Mouse (Mus musculus) layer of hippocampus, postnatal 10 days (tissue): Measurements from ENCODE around the gene Psmd3. TPM values are rescaled to one million over a fixed set of nuclear protein-coding genes. Genes with fewer than 3 reads are reported as not detected.

Experiments
- DNase-seq, 2 experiments: peaks; one replicate each; pipeline ENCODE4 v3.0.0; 2021; ENCODE audit warnings: low spot score in 2 of 2
- total RNA-seq, 2 experiments: library from RNA; stranded (reverse); gene quantifications; 2 replicates each; pipeline ENCODE4 v1.2.3; 2021

Gene Psmd3
- total RNA-seq, 2 experiments from 2014 or later = 127 to 130 TPM

- DNase-seq = peak; percentile 61 to 71
Measured at GRCm38 (mm10) chr11:98743655-98744345, 61.4 kb downstream of the Psmd3 start.

DNA sequence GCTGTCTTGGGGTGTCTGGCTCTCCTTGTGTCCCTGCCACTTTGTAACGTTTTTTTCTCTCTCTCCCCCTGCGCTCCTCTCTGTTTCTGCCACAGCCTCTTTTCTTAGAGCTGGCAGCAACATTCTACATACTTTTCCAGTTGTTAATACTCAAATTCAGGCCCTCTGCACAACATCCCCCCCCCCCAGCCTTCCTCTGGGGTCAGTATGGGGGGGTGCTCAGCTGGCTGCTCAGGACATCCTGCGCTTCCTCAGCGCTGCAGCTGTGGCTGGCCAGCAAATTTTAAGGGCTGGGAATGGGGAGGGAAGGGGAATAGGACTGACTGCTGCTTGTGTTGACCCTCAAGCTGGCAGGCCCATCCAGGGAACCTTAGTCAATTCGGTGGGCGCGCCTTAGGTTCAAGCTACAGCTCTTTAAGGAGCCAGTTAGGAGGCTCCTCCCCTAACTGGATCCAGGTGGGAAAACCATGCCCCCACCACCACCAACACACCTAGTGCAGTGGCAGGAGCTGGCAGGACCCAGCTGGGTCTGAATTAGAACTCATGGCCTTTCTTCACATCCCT lies 62.2 kb downstream of the Psmd3 start:
- no peak for DNase-seq

Other genes with a start within 250 kb of the Psmd3 start
- gene Mien1, start 243.6 kb upstream of the Psmd3 start, total RNA-seq = 100 to 1,000 TPM; 108 to 110 TPM
- gene Grb7, start 236.2 kb upstream of the Psmd3 start, total RNA-seq = 1 to 10 TPM; 1.0 to 1.8 TPM
- gene Ikzf3, start 136.5 kb upstream of the Psmd3 start, total RNA-seq = not detected
- gene Zpbp2, start 131.5 kb upstream of the Psmd3 start, total RNA-seq = not detected
- gene Ormdl3, start 95.2 kb upstream of the Psmd3 start, total RNA-seq = 10 to 100 TPM; 53.6 to 56.9 TPM
- not detected for gene Lrrc3c, start 84.3 kb upstream of the Psmd3 start, total RNA-seq
- 10 to 100 TPM; 14.1 to 17.2 TPM for gene Gm12355, start 56.9 kb upstream of the Psmd3 start, total RNA-seq
- gene Gsdma3, start 56.2 kb upstream of the Psmd3 start, total RNA-seq = under 1 TPM in 1 of 2 experiments, not detected in 1; 0.50 TPM
- gene Gsdma2, start 35.8 kb upstream of the Psmd3 start, total RNA-seq = not detected
- gene Gsdma, start 18.2 kb upstream of the Psmd3 start, total RNA-seq = not detected
- not detected for gene Csf3, start 18.7 kb downstream of the Psmd3 start, total RNA-seq
- gene Med24, start 46.9 kb downstream of the Psmd3 start, total RNA-seq = 100 to 1,000 TPM in 1 of 2 experiments, 10 to 100 TPM in 1; 93.8 to 103 TPM
- gene Thra, start 58.1 kb downstream of the Psmd3 start, total RNA-seq = 1,000 to 10,000 TPM; 1,331 to 1,411 TPM
- 10 to 100 TPM; 39.1 to 41.5 TPM for gene Nr1d1, start 92.8 kb downstream of the Psmd3 start, total RNA-seq
- gene Msl1, start 113.0 kb downstream of the Psmd3 start, total RNA-seq = 100 to 1,000 TPM; 147 to 157 TPM
- gene Casc3, start 122.4 kb downstream of the Psmd3 start, total RNA-seq = 10 to 100 TPM; 65.8 to 66.3 TPM
- gene Rapgefl1, start 154.2 kb downstream of the Psmd3 start, total RNA-seq = 100 to 1,000 TPM; 148 to 154 TPM
- 10 to 100 TPM; 29.7 to 30.9 TPM for gene Wipf2, start 181.1 kb downstream of the Psmd3 start, total RNA-seq
- 1 to 10 TPM; 1.1 to 2.2 TPM for gene Cdc6, start 225.2 kb downstream of the Psmd3 start, total RNA-seq
- 10 to 100 TPM; 21.7 to 24.0 TPM for gene Rara, start 245.3 kb downstream of the Psmd3 start, total RNA-seq